Mouse (Mus musculus) lung, embryonic 14.5 days (tissue): Measurements from ENCODE around the gene Snx11. TPM values are rescaled to one million over a fixed set of nuclear protein-coding genes. Genes with fewer than 3 reads are reported as not detected.
"Not testable (repeated sequence)": the region's sequence is repeated elsewhere in the genome, so short reads cannot be mapped to it uniquely, and the experiment has no call there.

Experiments used
- ATAC-seq: fragments of 200-750 bp; cut with Nextera tagmentation; 2 replicates; pipeline ENCODE4 v1.8.0; 2017; ENCODE audit warnings: mild to moderate bottlenecking, moderate TSS enrichment, moderate library complexity; ENCODE audit not compliant: insufficient read depth
- DNase-seq: peaks from one replicate; pipeline ENCODE4 v3.0.0-alpha.2; 2015
- H3K27ac ChIP-seq: fragments of 300-500 bp; sonication (generic); 2 replicates; pipeline ENCODE4 v1.5.1; 2014; ENCODE audit warnings: low read depth, mild to moderate bottlenecking, moderate library complexity
- H3K27me3 ChIP-seq: fragments of 300-500 bp; sonication (generic); 2 replicates; pipeline ENCODE4 v1.6.1; 2014; ENCODE audit warnings: low read length, control low read depth; ENCODE audit not compliant: insufficient read depth
- H3K36me3 ChIP-seq: fragments of 300-500 bp; sonication (generic); 2 replicates; pipeline ENCODE4 v1.6.1; 2014; ENCODE audit warnings: control low read depth; ENCODE audit not compliant: insufficient read depth
- H3K4me1 ChIP-seq: fragments of 300-500 bp; sonication (generic); 2 replicates; pipeline ENCODE4 v1.6.1; 2014; ENCODE audit warnings: antibody characterized with exemption, control low read depth; ENCODE audit not compliant: insufficient read depth
- H3K4me2 ChIP-seq: fragments of 300-500 bp; sonication (generic); 2 replicates; pipeline ENCODE4 v1.6.1; 2014; ENCODE audit warnings: mild to moderate bottlenecking
- H3K4me3 ChIP-seq: fragments of 300-500 bp; sonication (generic); 2 replicates; pipeline ENCODE4 v1.5.1; 2014; ENCODE audit warnings: low read depth, low read length
- H3K9ac ChIP-seq: fragments of 300-500 bp; sonication (generic); 2 replicates; pipeline ENCODE4 v1.6.1; 2014
- H3K9me3 ChIP-seq: fragments of 300-500 bp; sonication (generic); 2 replicates; pipeline ENCODE4 v1.6.1; 2016; ENCODE audit warnings: low read depth, low read length, control low read depth
- CTCF ChIP-seq: IDR thresholded peaks from 2 replicates; pipeline ENCODE4 v1.5.1; 2016; ENCODE audit warnings: antibody characterized with exemption, low read depth
- WGBS: fragments of 180-500 bp; shearing (Covaris S2); extraction: QIAGEN DNeasy Blood & Tissue Kit; methylation state at CpG from one replicate; pipeline ENCODE4 v1.1.7; 2014; 5-methylcytosine and 5-hydroxymethylcytosine counted together
- polyA plus RNA-seq: library from polyadenylated mRNA; unstranded; fragments of >200 nt; fragmentation: Nextera tagmentation; extraction: Ambion mirVana; gene quantifications from 2 replicates; pipeline ENCODE4 v1.2.1, GENCODE M21; 2014

Gene Snx11
- polyA plus RNA-seq, 1 experiment from 2014 or later, result 15.7 TPM

DNA sequence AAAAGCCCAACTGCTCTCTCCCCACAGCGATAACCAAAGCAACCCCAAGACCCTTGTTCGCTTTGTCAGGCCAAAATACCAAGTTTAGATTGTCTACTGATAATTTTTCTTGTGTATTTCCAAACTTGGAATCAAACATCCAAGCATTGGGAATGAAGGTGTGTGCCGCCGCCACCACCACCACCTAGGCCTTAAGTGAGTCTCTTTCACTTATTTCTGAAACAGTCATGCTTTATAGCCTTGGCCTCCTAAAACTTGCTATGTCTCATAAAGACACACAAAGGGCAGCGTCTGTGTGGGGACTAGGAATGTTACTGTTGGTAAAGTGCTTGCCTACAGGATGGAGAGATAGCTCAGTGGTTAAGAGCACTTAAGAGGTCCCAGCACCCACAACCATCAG, 36.6 kb upstream of the Snx11 start:
- Histone ChIP-seq H3K36me3 (peaks cover 84% of the 10 kb centered on the region), H3K9me3 (no peaks in the 10 kb centered on the region), H3K9ac (no peak overlapping the region), H3K27me3 (no peaks in the 10 kb centered on the region), H3K27ac (no peak overlapping the region), H3K4me1 (no peaks in the 10 kb centered on the region), H3K4me2 (no peak overlapping the region), H3K4me3 (no peak overlapping the region)
- 83% methylated on average over 5 of the region's 5 CpGs for WGBS
- DNase-seq (no peak), ATAC-seq (no peak)
- TF ChIP-seq CTCF, result no peak

DNA sequence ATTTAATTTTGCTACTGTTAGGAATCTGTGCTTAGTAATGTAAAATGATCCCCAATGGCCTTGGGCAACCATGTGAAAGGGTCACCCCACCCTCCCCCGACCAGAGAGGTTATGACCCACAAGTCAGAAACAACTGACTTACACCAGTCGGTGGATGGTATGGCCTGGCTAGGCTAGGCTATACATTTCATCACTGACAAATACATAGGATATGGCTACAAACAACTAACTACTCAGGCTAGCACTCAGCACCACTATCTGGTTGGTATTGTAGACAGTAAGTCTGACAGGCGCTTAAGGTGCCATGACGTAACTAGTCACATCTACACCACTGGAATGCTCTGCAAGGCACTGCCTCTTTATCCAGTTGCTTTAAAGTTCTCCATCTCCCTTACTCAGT, 36.1 kb upstream of the Snx11 start:
- no peak for DNase-seq
- no peak overlapping the region for H3K4me3 ChIP-seq
- no peak overlapping the region for H3K9ac ChIP-seq
- H3K9me3 ChIP-seq, result no peaks in the 10 kb centered on the region
- H3K27me3 ChIP-seq, result no peaks in the 10 kb centered on the region
- H3K4me2 ChIP-seq, result no peak overlapping the region
- ATAC-seq, result no peak
- H3K36me3 ChIP-seq, result peaks cover 84% of the 10 kb centered on the region
- WGBS, result 73% methylated on average over 4 of the region's 4 CpGs
- H3K4me1 ChIP-seq, result no peaks in the 10 kb centered on the region
- no peak for TF ChIP-seq CTCF
- no peak overlapping the region for H3K27ac ChIP-seq

DNA sequence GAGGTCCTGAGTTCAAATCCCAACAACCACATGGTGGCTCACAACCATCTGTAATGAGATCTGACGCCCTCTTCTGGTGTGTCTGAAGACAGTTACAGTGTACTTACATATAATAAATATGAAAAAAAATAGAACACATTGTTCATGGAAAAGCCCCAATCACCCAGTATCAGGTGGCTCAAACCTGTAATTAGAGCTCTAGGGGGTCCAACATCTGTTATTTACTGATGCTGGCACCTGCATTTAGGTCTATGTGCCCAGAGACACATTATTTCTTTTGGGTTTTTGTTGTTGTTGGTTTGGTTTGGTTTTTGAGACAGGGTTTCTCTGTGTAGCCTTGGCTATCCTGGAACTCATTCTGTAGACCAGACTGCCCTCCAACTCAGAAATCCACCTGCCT, 33.8 kb upstream of the Snx11 start:
- peaks cover 83% of the 10 kb centered on the region for H3K36me3 ChIP-seq
- WGBS, result 90% methylated on average over 1 of the region's 1 CpGs
- not testable (repeated sequence) for DNase-seq

DNA sequence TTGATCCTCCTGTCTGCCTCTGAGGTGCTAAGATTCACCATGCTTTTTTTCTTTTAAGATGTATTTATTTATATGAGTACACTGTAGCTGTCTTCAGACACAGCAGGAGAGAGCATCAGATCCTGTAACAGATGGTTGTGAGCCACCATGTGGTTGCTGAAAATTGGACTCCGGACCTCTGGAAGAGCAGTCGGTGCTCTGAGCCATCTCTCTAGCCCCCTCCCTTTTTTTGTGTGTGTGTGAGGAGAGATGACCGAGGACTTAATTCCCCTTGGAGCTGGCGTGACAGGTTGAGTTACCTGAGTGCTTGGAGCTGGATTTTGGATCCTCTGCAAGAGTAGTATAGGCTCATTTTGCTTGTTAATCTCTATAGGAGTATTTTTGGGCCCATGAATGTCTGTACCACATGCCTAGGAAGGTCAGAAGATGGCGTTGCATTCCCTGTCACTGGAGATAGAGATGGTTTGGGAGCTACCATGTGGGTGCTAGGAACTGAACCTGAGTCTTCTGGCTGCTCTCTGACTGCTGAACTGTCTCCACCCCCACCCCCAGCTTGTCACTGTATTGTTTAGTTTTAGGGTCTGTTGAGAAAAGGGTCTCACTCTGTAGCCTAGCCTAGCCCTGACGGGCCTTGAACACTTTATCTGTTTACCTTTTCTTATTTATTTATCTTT, 32.3 kb upstream of the Snx11 start:
- no peak overlapping the region for H3K9ac ChIP-seq
- 84% methylated on average over 6 of the region's 6 CpGs for WGBS
- H3K4me2 ChIP-seq, result no peak overlapping the region
- no peak overlapping the region for H3K27ac ChIP-seq
- no peak overlapping the region for H3K4me3 ChIP-seq
- TF ChIP-seq CTCF, result no peak
- no peaks in the 10 kb centered on the region for H3K4me1 ChIP-seq
- DNase-seq (no peak), ATAC-seq (no peak)
- H3K9me3 ChIP-seq, result no peaks in the 10 kb centered on the region
- H3K27me3 ChIP-seq, result no peaks in the 10 kb centered on the region
- peaks cover 84% of the 10 kb centered on the region for H3K36me3 ChIP-seq

More for the DNA sequence above, 33.8 kb upstream of the Snx11 start:
- H3K27me3 ChIP-seq, H3K4me3 ChIP-seq, H3K27ac ChIP-seq, H3K9me3 ChIP-seq, ATAC-seq, H3K9ac ChIP-seq, H3K4me2 ChIP-seq, H3K4me1 ChIP-seq: not testable (repeated sequence)
- 0 out of 2 replicates have a peak, but pooled peaks have one; percentile 3 for TF ChIP-seq CTCF

DNA sequence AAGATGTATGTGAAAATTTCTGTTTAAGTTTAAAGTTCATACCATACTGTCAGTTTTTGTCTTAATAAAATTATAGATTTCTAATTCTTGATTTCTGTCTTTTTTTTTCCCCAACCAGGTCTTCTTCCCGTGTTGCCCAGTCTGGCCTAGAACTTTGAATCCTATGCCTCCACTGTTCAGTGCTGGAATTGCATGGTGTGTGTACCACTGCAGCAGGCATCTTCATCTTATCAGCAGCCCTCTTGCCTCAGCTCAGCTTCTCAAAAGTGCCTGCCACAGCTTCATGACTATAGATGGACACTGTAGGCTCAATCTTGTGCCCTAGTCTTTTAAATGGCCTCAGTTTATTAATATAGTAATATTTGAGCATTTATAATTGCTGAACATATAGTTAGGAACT, 30.7 kb upstream of the Snx11 start:
- H3K9me3 ChIP-seq, result no peaks in the 10 kb centered on the region
- H3K27me3 ChIP-seq, result no peaks in the 10 kb centered on the region

DNA sequence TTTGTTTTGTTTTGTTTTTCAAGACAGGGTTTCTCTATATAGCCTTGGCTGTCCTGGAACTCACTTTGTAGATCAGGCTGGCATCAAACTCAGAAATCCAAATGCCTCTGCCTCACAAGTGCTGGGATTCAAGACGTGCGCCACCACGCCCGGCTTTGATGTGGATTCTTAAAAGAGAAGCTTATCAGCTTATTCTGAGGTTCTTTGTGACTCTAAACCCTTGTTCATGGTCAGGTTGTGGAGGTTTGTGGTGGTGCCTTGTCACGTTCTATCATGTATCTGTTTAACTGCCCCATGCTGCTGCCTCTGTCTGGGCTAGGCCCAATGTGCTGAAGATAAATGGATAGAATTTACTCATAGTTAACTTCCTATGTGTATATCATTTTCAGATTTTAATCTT, 28.2 kb upstream of the Snx11 start:
- Histone ChIP-seq H3K9me3 (no peaks in the 10 kb centered on the region), H3K4me2 (no peak overlapping the region), H3K27me3 (no peaks in the 10 kb centered on the region), H3K4me1 (no peaks in the 10 kb centered on the region), H3K4me3 (no peak overlapping the region), H3K27ac (no peak overlapping the region), H3K9ac (no peak overlapping the region), H3K36me3 (peaks cover 96% of the 10 kb centered on the region)
- ATAC-seq (no peak), DNase-seq (no peak)
- WGBS, result 90% methylated on average over 5 of the region's 5 CpGs
- TF ChIP-seq CTCF, result no peak

More for the DNA sequence above, 30.7 kb upstream of the Snx11 start:
- Histone ChIP-seq H3K36me3 (peaks cover 90% of the 10 kb centered on the region), H3K4me2 (no peak overlapping the region), H3K4me1 (no peaks in the 10 kb centered on the region), H3K27ac (no peak overlapping the region), H3K4me3 (no peak overlapping the region), H3K9ac (no peak overlapping the region)
- peak; percentile 38 for TF ChIP-seq CTCF
- DNase-seq (peak; percentile 37), ATAC-seq (no peak)
- WGBS, result 45% methylated on average over 1 of the region's 1 CpGs

DNA sequence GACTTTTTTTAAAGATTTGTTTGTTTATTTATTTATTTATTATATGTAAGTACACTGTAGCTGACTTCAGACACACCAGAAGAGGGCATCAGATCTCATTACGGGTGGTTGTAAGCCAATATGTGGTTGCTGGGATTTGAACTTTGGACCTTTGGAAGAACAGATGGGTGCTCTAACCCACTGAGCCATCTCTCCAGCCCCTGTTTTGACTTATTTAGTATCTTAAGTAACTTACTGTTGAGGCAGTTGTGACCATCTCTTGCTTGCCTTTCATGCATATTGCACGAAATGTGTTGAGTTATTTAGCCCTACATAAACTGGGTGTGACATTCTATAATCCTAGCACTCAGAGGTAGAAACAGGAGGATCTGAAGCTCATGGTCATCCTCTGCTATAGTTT, 22.2 kb upstream of the Snx11 start:
- no peak overlapping the region for H3K27ac ChIP-seq
- TF ChIP-seq CTCF, result no peak
- no peak overlapping the region for H3K4me3 ChIP-seq
- ATAC-seq, result no peak
- no peaks in the 10 kb centered on the region for H3K9me3 ChIP-seq
- peaks cover 75% of the 10 kb centered on the region for H3K36me3 ChIP-seq
- no peak for DNase-seq
- H3K4me2 ChIP-seq, result no peak overlapping the region
- H3K4me1 ChIP-seq, result no peaks in the 10 kb centered on the region
- H3K9ac ChIP-seq, result no peak overlapping the region
- 89% methylated on average over 2 of the region's 2 CpGs for WGBS
- no peaks in the 10 kb centered on the region for H3K27me3 ChIP-seq

DNA sequence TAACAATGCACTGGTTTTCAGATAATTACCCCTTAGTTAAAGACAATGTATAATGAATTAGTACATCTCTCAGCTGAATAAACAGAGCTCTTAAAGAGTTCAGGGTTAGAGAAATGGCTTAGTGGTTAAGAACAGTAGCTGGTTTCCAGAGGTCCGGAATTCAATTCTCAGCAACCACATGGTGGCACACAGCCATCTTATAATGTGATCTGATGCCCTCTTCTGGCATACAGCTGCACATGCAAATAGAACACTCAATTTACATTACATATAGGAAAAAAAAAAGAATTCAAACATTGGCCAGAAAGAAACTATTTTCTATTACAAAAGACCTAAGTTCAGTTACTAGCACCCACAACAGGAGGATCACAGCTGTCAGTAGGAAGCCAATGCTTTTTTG, 19.2 kb upstream of the Snx11 start:
- no peak for ATAC-seq
- Histone ChIP-seq H3K9ac (no peak overlapping the region), H3K9me3 (no peaks in the 10 kb centered on the region), H3K4me2 (no peak overlapping the region), H3K4me3 (no peak overlapping the region), H3K36me3 (peaks cover 46% of the 10 kb centered on the region), H3K27ac (no peak overlapping the region), H3K27me3 (no peaks in the 10 kb centered on the region), H3K4me1 (no peaks in the 10 kb centered on the region)
- peak; percentile 68 for DNase-seq
- 66% methylated on average over 1 of the region's 1 CpGs for WGBS
- TF ChIP-seq CTCF, result peak; percentile 44
